Mouse (Mus musculus) forebrain, embryonic 16.5 days (tissue): ENCODE measurements around the gene Tll2. TPM values are rescaled to one million over a fixed set of nuclear protein-coding genes. Genes with fewer than 3 reads are reported as not detected.

Source experiments
- ATAC-seq: fragments of 200-750 bp; cut with Nextera tagmentation; 2 replicates; pipeline ENCODE4 v1.8.0; 2017; ENCODE audit warnings: mild to moderate bottlenecking, moderate library complexity
- H3K27ac ChIP-seq: fragments of 300-500 bp; sonication (generic); 2 replicates; pipeline ENCODE4 v1.5.1; 2014; ENCODE audit warnings: low read length, control low read depth
- H3K27me3 ChIP-seq: fragments of 300-500 bp; sonication (generic); replicated peaks from 2 replicates; pipeline ENCODE4 v1.6.1; 2014; ENCODE audit warnings: low read length; ENCODE audit not compliant: control insufficient read depth, insufficient read depth
- H3K36me3 ChIP-seq: fragments of 300-500 bp; sonication (generic); 2 replicates; pipeline ENCODE4 v1.6.1; 2014; ENCODE audit not compliant: control insufficient read depth, insufficient read depth
- H3K4me1 ChIP-seq: fragments of 300-500 bp; sonication (generic); replicated peaks from 2 replicates; pipeline ENCODE4 v1.6.1; 2014; ENCODE audit warnings: low read length; ENCODE audit not compliant: control insufficient read depth, insufficient read depth
- H3K4me2 ChIP-seq: fragments of 300-500 bp; sonication (generic); 2 replicates; pipeline ENCODE4 v1.6.1; 2014; ENCODE audit warnings: mild to moderate bottlenecking, low read length, control low read depth
- H3K4me3 ChIP-seq: fragments of 300-500 bp; sonication (generic); replicated peaks from 2 replicates; pipeline ENCODE4 v1.5.1; 2014; ENCODE audit warnings: mild to moderate bottlenecking, low read length, control low read depth
- H3K9ac ChIP-seq: fragments of 300-500 bp; sonication (generic); replicated peaks from 2 replicates; pipeline ENCODE4 v1.6.1; 2014; ENCODE audit warnings: low read depth, low read length, control low read depth
- H3K9me3 ChIP-seq: fragments of 300-500 bp; sonication (generic); 2 replicates; pipeline ENCODE4 v1.6.1; 2016; ENCODE audit warnings: low read length; ENCODE audit not compliant: control insufficient read depth
- WGBS: fragments of 180-500 bp; shearing (Covaris S2); extraction: QIAGEN DNeasy Blood & Tissue Kit; methylation state at CpG from one replicate; pipeline ENCODE4 v1.1.7; 2014; 5-methylcytosine and 5-hydroxymethylcytosine counted together
- polyA plus RNA-seq: library from polyadenylated mRNA; unstranded; fragments of >200 nt; fragmentation: Nextera tagmentation; extraction: Ambion mirVana; gene quantifications from 2 replicates; pipeline ENCODE4 v1.2.1, GENCODE M21; 2015

The Tll2 gene
- polyA plus RNA-seq, 1 experiment from 2014 or later = 0.67 TPM

- H3K27me3 ChIP-seq = no peaks in the 10 kb centered on the region; the same call in 1 of the 2 replicates
- no peak overlapping the region for H3K4me3 ChIP-seq
- no peak for ATAC-seq
- H3K27ac ChIP-seq = no peak overlapping the region
- peaks cover 4% of the 10 kb centered on the region; the same call in 1 of the 2 replicates for H3K4me1 ChIP-seq
- no peaks in the 10 kb centered on the region for H3K9me3 ChIP-seq
- no peak overlapping the region; the same call in 1 of the 2 replicates for H3K9ac ChIP-seq
- WGBS = 28% methylated on average over 4 of the region's 4 CpGs
- no peak overlapping the region for H3K4me2 ChIP-seq
- no peaks in the 10 kb centered on the region for H3K36me3 ChIP-seq
These were observed 118.7 kb downstream of the Tll2 start for GRCm38 (mm10) chr19:41087901-41088300.

GRCm38 (mm10) chr19:41086700-41087099 is 119.9 kb downstream of the Tll2 start:
- Histone ChIP-seq H3K4me1 (peaks cover 11% of the 10 kb centered on the region), H3K9me3 (no peaks in the 10 kb centered on the region), H3K27me3 (no peaks in the 10 kb centered on the region; the same call in 1 of the 2 replicates), H3K4me2 (no peak overlapping the region), H3K27ac (no peak overlapping the region), H3K36me3 (no peaks in the 10 kb centered on the region), H3K4me3 (no peak overlapping the region), H3K9ac (no peak overlapping the region)
- peak; percentile 76 for ATAC-seq
- WGBS = 0% methylated on average over 2 of the region's 2 CpGs

- WGBS = 88% methylated on average over 6 of the region's 6 CpGs
- Histone ChIP-seq H3K4me3 (no peak overlapping the region), H3K27ac (no peak overlapping the region), H3K4me2 (no peak overlapping the region), H3K27me3 (no peaks in the 10 kb centered on the region; the same call in 1 of the 2 replicates), H3K9ac (no peak overlapping the region), H3K36me3 (no peaks in the 10 kb centered on the region), H3K9me3 (no peaks in the 10 kb centered on the region), H3K4me1 (peaks cover 14% of the 10 kb centered on the region)
- ATAC-seq = peak; percentile 8; the same call in 1 of the 2 replicates
These were observed 120.3 kb downstream of the Tll2 start for GRCm38 (mm10) chr19:41086289-41086688.

- H3K9me3 ChIP-seq = no peaks in the 10 kb centered on the region
- H3K27ac ChIP-seq = no peak overlapping the region
- H3K9ac ChIP-seq = no peak overlapping the region
- H3K36me3 ChIP-seq = no peaks in the 10 kb centered on the region
- H3K4me3 ChIP-seq = no peak overlapping the region
- WGBS = 94% methylated on average over 14 of the region's 14 CpGs
- H3K4me1 ChIP-seq = peaks cover 13% of the 10 kb centered on the region
- ATAC-seq = no peak
- H3K27me3 ChIP-seq = no peaks in the 10 kb centered on the region; the same call in 1 of the 2 replicates
- no peak overlapping the region for H3K4me2 ChIP-seq
These were observed 123.0 kb downstream of the Tll2 start for GRCm38 (mm10) chr19:41083646-41084045.

GRCm38 (mm10) chr19:41081589-41081988 is 125.0 kb downstream of the Tll2 start:
- H3K9me3 ChIP-seq = no peaks in the 10 kb centered on the region
- H3K36me3 ChIP-seq = no peaks in the 10 kb centered on the region
- peaks cover 10% of the 10 kb centered on the region for H3K4me1 ChIP-seq
- ATAC-seq = peak; percentile 64
- WGBS = 10% methylated on average over 3 of the region's 3 CpGs
- H3K27me3 ChIP-seq = no peaks in the 10 kb centered on the region
- no peak overlapping the region for H3K4me3 ChIP-seq
- peak overlapping the region; percentile 1; the same call in 1 of the 2 replicates for H3K27ac ChIP-seq
- H3K4me2 ChIP-seq = no peak overlapping the region
- H3K9ac ChIP-seq = no peak overlapping the region

GRCm38 (mm10) chr19:41076906-41077305 is 129.7 kb downstream of the Tll2 start, which contains the start of gene Opalin:
Gene Opalin, minus strand, starts transcription at chr19:41077113.
- 80% methylated on average over 3 of the region's 3 CpGs for WGBS
- Histone ChIP-seq H3K9ac (no peak within 1 kb of the TSS), H3K4me2 (no peak within 1 kb of the TSS), H3K27me3 (no peaks in the 10 kb centered on the region), H3K9me3 (no peaks in the 10 kb centered on the region), H3K4me3 (no peak within 1 kb of the TSS), H3K27ac (no peak within 1 kb of the TSS), H3K36me3 (no peaks in the 10 kb centered on the region), H3K4me1 (peaks cover 6% of the 10 kb centered on the region)
- ATAC-seq = no peak

GRCm38 (mm10) chr19:41073746-41074455 is 132.7 kb downstream of the Tll2 start:
- no peak for ATAC-seq
- no peaks in the 10 kb centered on the region for H3K36me3 ChIP-seq
- WGBS = 86% methylated on average over 14 of the region's 14 CpGs
- no peak overlapping the region for H3K4me2 ChIP-seq
- H3K27ac ChIP-seq = no peak overlapping the region
- no peak overlapping the region for H3K9ac ChIP-seq
- H3K4me1 ChIP-seq = no peaks in the 10 kb centered on the region
- H3K9me3 ChIP-seq = no peaks in the 10 kb centered on the region
- H3K27me3 ChIP-seq = no peaks in the 10 kb centered on the region
- no peak overlapping the region for H3K4me3 ChIP-seq

GRCm38 (mm10) chr19:41071500-41071899 is 135.1 kb downstream of the Tll2 start:
- Histone ChIP-seq H3K4me2 (no peak overlapping the region), H3K9ac (no peak overlapping the region), H3K9me3 (no peaks in the 10 kb centered on the region), H3K4me1 (no peaks in the 10 kb centered on the region), H3K4me3 (no peak overlapping the region), H3K36me3 (no peaks in the 10 kb centered on the region), H3K27me3 (no peaks in the 10 kb centered on the region), H3K27ac (no peak overlapping the region)
- peak; percentile 72 for ATAC-seq
- 3% methylated on average over 8 of the region's 8 CpGs for WGBS

GRCm38 (mm10) chr19:41054702-41055101 is 151.9 kb downstream of the Tll2 start:
- no peak for ATAC-seq
- Histone ChIP-seq H3K4me1 (no peaks in the 10 kb centered on the region), H3K4me3 (no peak overlapping the region), H3K27ac (no peak overlapping the region), H3K9ac (no peak overlapping the region), H3K9me3 (no peaks in the 10 kb centered on the region), H3K36me3 (no peaks in the 10 kb centered on the region), H3K27me3 (no peaks in the 10 kb centered on the region), H3K4me2 (no peak overlapping the region)
- WGBS = 68% methylated on average over 4 of the region's 4 CpGs
